ENCODE assay signal across 8 mouse cellular contexts in the genomic region with DNA sequence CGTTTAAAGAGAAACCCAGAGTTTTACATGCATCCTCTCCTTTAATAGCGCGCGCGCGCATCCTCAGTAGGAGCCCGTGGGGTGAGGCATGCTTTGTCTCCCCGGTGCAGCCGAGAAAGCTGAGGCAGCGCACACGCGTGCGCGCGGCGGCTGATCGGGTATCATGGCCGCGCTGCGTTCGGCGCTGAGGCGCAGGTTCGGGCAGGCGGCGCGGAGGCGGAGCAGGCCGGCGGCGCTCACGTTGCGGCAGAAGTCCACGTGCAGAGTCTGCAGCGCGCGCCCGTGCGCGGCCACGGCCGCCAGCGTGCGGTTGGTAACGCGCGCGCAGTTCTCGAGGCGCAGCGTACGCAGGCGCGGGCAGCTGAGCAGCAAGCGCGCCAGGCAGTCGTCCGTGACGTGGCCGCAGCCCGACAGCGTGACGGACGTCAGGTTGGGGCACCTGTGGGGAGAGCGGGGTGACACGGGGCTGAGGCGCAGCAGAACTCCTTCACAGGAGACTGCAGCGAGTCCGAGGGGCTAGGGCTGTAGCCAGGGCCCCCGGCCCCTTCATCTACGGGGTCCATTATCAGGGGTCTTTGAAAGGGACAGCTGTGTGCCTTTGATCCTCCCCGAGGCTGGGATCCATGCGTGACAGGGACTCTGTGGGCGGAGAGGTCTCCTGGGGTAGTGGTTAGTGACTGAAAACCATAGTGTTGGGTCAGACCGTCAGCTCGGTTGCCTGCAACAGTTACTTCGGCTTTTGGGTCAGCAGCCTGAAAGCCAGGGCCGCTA. TPM values are rescaled to one million over a fixed set of nuclear protein-coding genes. Genes with fewer than 3 reads are reported as not detected.
DNase-seq lines count a peak whose midpoint lies in the region; ATAC-seq and TF ChIP-seq lines count a peak whose summit lies in the region.

No protein-coding gene starts in this region.

- H3ac ChIP-seq in C2C12 (ENCODE audit: control insufficient read depth, insufficient read length, low read depth) = peak overlapping the region; percentile 63

- H3K27me3 ChIP-seq in C2C12 (ENCODE audit: control insufficient read depth, insufficient read depth, insufficient read length) = no peaks in the 10 kb centered on the region
- H3K27me3 ChIP-seq in erythroblast, embryonic 14.5 days (ENCODE audit: control insufficient read depth) = no peaks in the 10 kb centered on the region
- no peaks in the 10 kb centered on the region for H3K27me3 ChIP-seq in heart, embryonic 13.5 days (replicated peaks)
- H3K27me3 ChIP-seq in liver, embryonic 12.5 days (replicated peaks) = no peaks in the 10 kb centered on the region
- no peaks in the 10 kb centered on the region for H3K27me3 ChIP-seq in stomach, embryonic 15.5 days (replicated peaks)

- DNase-seq in brain, embryonic 14.5 days (ENCODE audit: low read depth) = peak; percentile 99
- peak; percentile 96 for DNase-seq in kidney, postnatal 10 days
- peak; percentile 86 to 89 for DNase-seq in natural killer cell, adult 2 months (ENCODE audit: low spot score in 2 of 2)

- peak overlapping the region; percentile 41 for H3K4me3 ChIP-seq in C2C12 (ENCODE audit: insufficient read depth, poor library complexity, severe bottlenecking)
- H3K4me3 ChIP-seq in erythroblast, embryonic 14.5 days (replicated peaks) = peak overlapping the region; percentile 71
- H3K4me3 ChIP-seq in heart, embryonic 13.5 days = peak overlapping the region; percentile 60
- H3K4me3 ChIP-seq in liver, embryonic 12.5 days = peak overlapping the region; percentile 71
- H3K4me3 ChIP-seq in stomach, embryonic 15.5 days (replicated peaks) = peak overlapping the region; percentile 72

- H3K79me3 ChIP-seq in C2C12 (ENCODE audit: low read depth) = no peaks in the 10 kb centered on the region

- under 1% methylated on average over 77 of the region's 78 CpGs for WGBS in heart, embryonic 13.5 days
- under 1% methylated on average over 78 of the region's 78 CpGs for WGBS in liver, embryonic 12.5 days (ENCODE audit: insufficient replicate concordance)
- under 1% methylated on average over 78 of the region's 78 CpGs for WGBS in stomach, embryonic 15.5 days

- peak; percentile 64 for TF ChIP-seq POLR2A in brain, embryonic 14.5 days (IDR thresholded peaks at IDR 0.05; ENCODE audit: borderline replicate concordance, extremely low read depth, insufficient read depth, insufficient read length, poor library complexity, severe bottlenecking)

- peak overlapping the region; percentile 83 for H3K4me2 ChIP-seq in heart, embryonic 13.5 days
- H3K4me2 ChIP-seq in liver, embryonic 12.5 days = peak overlapping the region; percentile 96
- peak overlapping the region; percentile 95 for H3K4me2 ChIP-seq in stomach, embryonic 15.5 days

- no peak for TF ChIP-seq CTCF in C2C12 (IDR thresholded peaks at IDR 0.05; ENCODE audit: control insufficient read depth, insufficient read depth, insufficient read length)
- TF ChIP-seq CTCF in brain, embryonic 14.5 days (IDR thresholded peaks at IDR 0.05; ENCODE audit: borderline replicate concordance, extremely low read depth, insufficient read depth, insufficient read length) = no peak

- peak overlapping the region; percentile 87 for H3K9ac ChIP-seq in heart, embryonic 13.5 days
- peak overlapping the region; percentile 83 for H3K9ac ChIP-seq in liver, embryonic 12.5 days
- H3K9ac ChIP-seq in stomach, embryonic 15.5 days = peak overlapping the region; percentile 71

- H3K36me3 ChIP-seq in C2C12 (ENCODE audit: control insufficient read depth, insufficient read depth) = peaks cover 23% of the 10 kb centered on the region
- peaks cover 95% of the 10 kb centered on the region for H3K36me3 ChIP-seq in erythroblast, embryonic 14.5 days (ENCODE audit: control insufficient read depth)
- peaks cover 57% of the 10 kb centered on the region for H3K36me3 ChIP-seq in heart, embryonic 13.5 days
- H3K36me3 ChIP-seq in liver, embryonic 12.5 days = peaks cover 72% of the 10 kb centered on the region
- H3K36me3 ChIP-seq in stomach, embryonic 15.5 days = peaks cover 20% of the 10 kb centered on the region

- H3K27ac ChIP-seq in heart, embryonic 13.5 days (replicated peaks) = peak overlapping the region; percentile 95
- H3K27ac ChIP-seq in liver, embryonic 12.5 days = peak overlapping the region; percentile 93
- peak overlapping the region; percentile 99 for H3K27ac ChIP-seq in stomach, embryonic 15.5 days

- ATAC-seq in heart, embryonic 13.5 days (ENCODE audit: extremely low read depth, insufficient number of reproducible peaks, low FRiP score, low TSS enrichment) = peak; percentile 64
- peak; percentile 82 for ATAC-seq in liver, embryonic 12.5 days
- peak; percentile 87 for ATAC-seq in stomach, embryonic 15.5 days (ENCODE audit: insufficient read depth, low FRiP score, low read depth)

- H3K4me1 ChIP-seq in erythroblast, embryonic 14.5 days (ENCODE audit: control insufficient read depth) = peaks cover 65% of the 10 kb centered on the region
- H3K4me1 ChIP-seq in heart, embryonic 13.5 days = peaks cover 55% of the 10 kb centered on the region
- H3K4me1 ChIP-seq in liver, embryonic 12.5 days = peaks cover 80% of the 10 kb centered on the region
- H3K4me1 ChIP-seq in stomach, embryonic 15.5 days = peaks cover 12% of the 10 kb centered on the region; the same call in 1 of the 2 replicates

- no peaks in the 10 kb centered on the region for H3K79me2 ChIP-seq in C2C12 (ENCODE audit: control insufficient read depth, insufficient read depth)

- no peaks in the 10 kb centered on the region for H3K9me3 ChIP-seq in erythroblast, embryonic 14.5 days (ENCODE audit: control insufficient read depth, low read length)
- no peaks in the 10 kb centered on the region for H3K9me3 ChIP-seq in heart, embryonic 13.5 days
- no peaks in the 10 kb centered on the region for H3K9me3 ChIP-seq in liver, embryonic 12.5 days (replicated peaks)
- H3K9me3 ChIP-seq in stomach, embryonic 15.5 days = no peaks in the 10 kb centered on the region

TF ChIP-seq in C2C12, 6 proteins besides CTCF, POLR2A, EP300 and RAD21:
- TF ChIP-seq MYOG (IDR thresholded peaks at IDR 0.05; ENCODE audit: control insufficient read depth, extremely low read depth, insufficient read length) (no peak), FOSL1 (IDR thresholded peaks at IDR 0.05; ENCODE audit: insufficient read depth, low read length, poor library complexity, severe bottlenecking) (no peak), CEBPB (IDR thresholded peaks at IDR 0.05; ENCODE audit: low read depth) (no peak), MAX (IDR thresholded peaks at IDR 0.05) (peak; percentile 88), MYOD1 (IDR thresholded peaks at IDR 0.05; ENCODE audit: control insufficient read depth, insufficient read length, low read depth) (no peak), USF1 (IDR thresholded peaks at IDR 0.05; ENCODE audit: low read depth) (no peak)

RNA-seq across cellular contexts. Expression of a gene that starts 2.6 kb away (rescaled TPM):
- 0.30 TPM for polyA plus RNA-seq in C2C12 (2012; fragmentation: generic; extraction: Trizol)
- polyA plus RNA-seq in brain, embryonic 14.5 days (2012; rRNA removed) = 1.7 and 2.2 TPM in 2 replicates
- 0.01 and 0.02 TPM in 2 replicates for polyA plus RNA-seq in erythroblast, embryonic 14.5 days (2012)
- 65.3 and 66.9 TPM in 2 replicates for polyA plus RNA-seq in heart, embryonic 13.5 days (2015; fragmentation: Nextera tagmentation; extraction: Ambion mirVana)
- polyA plus RNA-seq in liver, embryonic 12.5 days (2016; fragmentation: Nextera tagmentation; extraction: Ambion mirVana) = 0.64 and 0.77 TPM in 2 replicates
- polyA plus RNA-seq in stomach, embryonic 15.5 days (2015; fragmentation: Nextera tagmentation; extraction: Ambion mirVana) = 19.2 and 19.9 TPM in 2 replicates

Comparison
In these comparisons a context has a peak if more than half of its experiments do, and no peak if none do; other contexts are left out.
1. Peak in every context shown above with its lines: DNase-seq, ATAC-seq, H3K4me3 ChIP-seq and H3K27ac ChIP-seq.